Mouse (Mus musculus) lung, postnatal 10 days (tissue): Measurements from ENCODE around the gene Rps6kl1.
A peak's percentile ranks its signal among the peaks of the same experiment; 100 is the strongest.

Source experiments
- DNase-seq: peaks from one replicate; pipeline ENCODE4 v3.0.0; 2021

The Rps6kl1 gene

GRCm38 (mm10) chr12:85135513-85136470 lies 15.3 kb downstream of the Rps6kl1 start:
- DNase-seq = peak; percentile 65

- DNase-seq = no peak
Observed at GRCm38 (mm10) chr12:85134043-85134794, 16.8 kb downstream of the Rps6kl1 start.

GRCm38 (mm10) chr12:85131361-85131760 lies 19.7 kb downstream of the Rps6kl1 start:
- DNase-seq = no peak

- no peak for DNase-seq
Observed at GRCm38 (mm10) chr12:85129426-85129978, 21.6 kb downstream of the Rps6kl1 start.

GRCm38 (mm10) chr12:85126986-85127603 lies 24.0 kb downstream of the Rps6kl1 start:
- no peak for DNase-seq

- no peak for DNase-seq
Observed at GRCm38 (mm10) chr12:85124751-85125150, 26.3 kb downstream of the Rps6kl1 start.

GRCm38 (mm10) chr12:85123645-85124044 lies 27.4 kb downstream of the Rps6kl1 start:
- no peak for DNase-seq

GRCm38 (mm10) chr12:85123108-85123530 lies 27.9 kb downstream of the Rps6kl1 start:
- DNase-seq = no peak

GRCm38 (mm10) chr12:85121806-85122459 lies 29.1 kb downstream of the Rps6kl1 start:
- no peak for DNase-seq

GRCm38 (mm10) chr12:85115678-85116077 lies 35.4 kb downstream of the Rps6kl1 start:
- peak; percentile 72 for DNase-seq

GRCm38 (mm10) chr12:85113917-85114316 lies 37.1 kb downstream of the Rps6kl1 start:
- DNase-seq = no peak

- no peak for DNase-seq
Observed at GRCm38 (mm10) chr12:85113337-85113736, 37.7 kb downstream of the Rps6kl1 start.

- no peak for DNase-seq
Observed at GRCm38 (mm10) chr12:85112550-85113251, 38.4 kb downstream of the Rps6kl1 start.

- DNase-seq = peak; percentile 92
Observed at GRCm38 (mm10) chr12:85110698-85111592, 40.1 kb downstream of the Rps6kl1 start, which contains the start of the genes Prox2 and Dlst. Gene Prox2, minus strand, starts transcription at chr12:85110759. Gene Dlst, plus strand, starts transcription at chr12:85110833.

- no peak for DNase-seq
Observed at GRCm38 (mm10) chr12:85110011-85110697, 40.9 kb downstream of the Rps6kl1 start.

- DNase-seq = no peak
Observed at GRCm38 (mm10) chr12:85109426-85109825, 41.6 kb downstream of the Rps6kl1 start.

GRCm38 (mm10) chr12:85108643-85109042 lies 42.4 kb downstream of the Rps6kl1 start:
- DNase-seq = no peak

GRCm38 (mm10) chr12:85106292-85106691 lies 44.8 kb downstream of the Rps6kl1 start:
- no peak for DNase-seq

GRCm38 (mm10) chr12:85104789-85105188 lies 46.3 kb downstream of the Rps6kl1 start:
- no peak for DNase-seq

GRCm38 (mm10) chr12:85103096-85103495 lies 48.0 kb downstream of the Rps6kl1 start:
- no peak for DNase-seq
